Mouse (Mus musculus): Measurements from ENCODE around the gene Eif2ak3. TPM values are rescaled to one million over a fixed set of nuclear protein-coding genes. Genes with fewer than 3 reads are reported as not detected.

Gene Eif2ak3
- polyA plus RNA-seq, 1 experiment from 2014 or later: 14.6 TPM

- H3K4me1 ChIP-seq: no peaks in the 10 kb centered on the region
- no peak for ATAC-seq (replicated peaks)
These were observed 29.9 kb downstream of the Eif2ak3 start for GRCm38 (mm10) chr6:70874035-70874775.

GRCm38 (mm10) chr6:70875017-70875416, 30.7 kb downstream of the Eif2ak3 start:
- H3K36me3 ChIP-seq (replicated peaks): peaks cover 4% of the 10 kb centered on the region; the same call in 1 of the 2 replicates
- no peak overlapping the region for H3K4me3 ChIP-seq
- no peaks in the 10 kb centered on the region for H3K27me3 ChIP-seq (replicated peaks)
- no peak overlapping the region for H3K4me2 ChIP-seq
- no peak for ATAC-seq (replicated peaks)
- H3K4me1 ChIP-seq: no peaks in the 10 kb centered on the region
- no peak overlapping the region for H3K27ac ChIP-seq
- no peaks in the 10 kb centered on the region for H3K9me3 ChIP-seq
- 95% methylated on average over 1 of the region's 1 CpGs for WGBS
- H3K9ac ChIP-seq: no peak overlapping the region

More at GRCm38 (mm10) chr6:70874035-70874775, 29.9 kb downstream of the Eif2ak3 start:
- Histone ChIP-seq H3K4me3 (no peak overlapping the region), H3K36me3 (replicated peaks) (peaks cover 4% of the 10 kb centered on the region; the same call in 1 of the 2 replicates), H3K27me3 (replicated peaks) (no peaks in the 10 kb centered on the region), H3K9me3 (no peaks in the 10 kb centered on the region), H3K9ac (no peak overlapping the region), H3K27ac (no peak overlapping the region), H3K4me2 (no peak overlapping the region)
- WGBS: 74% methylated on average over 5 of the region's 5 CpGs

GRCm38 (mm10) chr6:70880714-70881304, 36.5 kb downstream of the Eif2ak3 start:
- Histone ChIP-seq H3K27ac (no peak overlapping the region), H3K4me1 (no peaks in the 10 kb centered on the region), H3K36me3 (replicated peaks) (peaks cover 25% of the 10 kb centered on the region; the same call in 1 of the 2 replicates), H3K4me3 (no peak overlapping the region), H3K27me3 (replicated peaks) (no peaks in the 10 kb centered on the region), H3K9me3 (no peaks in the 10 kb centered on the region), H3K4me2 (no peak overlapping the region), H3K9ac (no peak overlapping the region)
- 11% methylated on average over 5 of the region's 5 CpGs for WGBS
- ATAC-seq (replicated peaks): peak; percentile 73

GRCm38 (mm10) chr6:70887993-70888392, 43.7 kb downstream of the Eif2ak3 start:
- ATAC-seq (replicated peaks): no peak
- 87% methylated on average over 11 of the region's 11 CpGs for WGBS
- H3K9ac ChIP-seq: no peak overlapping the region
- H3K36me3 ChIP-seq (replicated peaks): peaks cover 48% of the 10 kb centered on the region
- no peaks in the 10 kb centered on the region for H3K4me1 ChIP-seq
- H3K27me3 ChIP-seq (replicated peaks): no peaks in the 10 kb centered on the region
- no peak overlapping the region for H3K4me2 ChIP-seq
- no peak overlapping the region for H3K27ac ChIP-seq
- no peak overlapping the region for H3K4me3 ChIP-seq
- H3K9me3 ChIP-seq: no peaks in the 10 kb centered on the region

- Histone ChIP-seq H3K36me3 (replicated peaks) (peaks cover 20% of the 10 kb centered on the region; the same call in 1 of the 2 replicates), H3K4me1 (no peaks in the 10 kb centered on the region; the same call in 1 of the 2 replicates), H3K27ac (no peak overlapping the region), H3K9ac (no peak overlapping the region), H3K4me2 (no peak overlapping the region), H3K27me3 (replicated peaks) (no peaks in the 10 kb centered on the region), H3K4me3 (no peak overlapping the region), H3K9me3 (no peaks in the 10 kb centered on the region)
- ATAC-seq (replicated peaks): no peak
- WGBS: 82% methylated on average over 6 of the region's 6 CpGs
These were observed 53.9 kb downstream of the Eif2ak3 start for GRCm38 (mm10) chr6:70898166-70898565.

GRCm38 (mm10) chr6:70899594-70900003, 55.3 kb downstream of the Eif2ak3 start:
- peak; percentile 49; the same call in 1 of the 2 replicates for ATAC-seq (replicated peaks)
- Histone ChIP-seq H3K9ac (no peak overlapping the region), H3K36me3 (replicated peaks) (peaks cover 19% of the 10 kb centered on the region), H3K4me1 (no peaks in the 10 kb centered on the region; the same call in 1 of the 2 replicates), H3K27me3 (replicated peaks) (no peaks in the 10 kb centered on the region), H3K27ac (no peak overlapping the region), H3K4me3 (no peak overlapping the region), H3K4me2 (no peak overlapping the region), H3K9me3 (no peaks in the 10 kb centered on the region)
- WGBS: 28% methylated on average over 8 of the region's 8 CpGs

- peaks cover 24% of the 10 kb centered on the region for H3K36me3 ChIP-seq (replicated peaks)
- H3K27me3 ChIP-seq (replicated peaks): no peaks in the 10 kb centered on the region
- 86% methylated on average over 5 of the region's 5 CpGs for WGBS
These were observed 59.4 kb downstream of the Eif2ak3 start for GRCm38 (mm10) chr6:70903689-70904088.

GRCm38 (mm10) chr6:70909572-70909971, 65.3 kb downstream of the Eif2ak3 start:
- H3K27me3 ChIP-seq (replicated peaks): no peaks in the 10 kb centered on the region
- H3K4me2 ChIP-seq: no peak overlapping the region
- H3K4me1 ChIP-seq: no peaks in the 10 kb centered on the region; the same call in 1 of the 2 replicates
- H3K36me3 ChIP-seq (replicated peaks): peaks cover 13% of the 10 kb centered on the region
- no peaks in the 10 kb centered on the region for H3K9me3 ChIP-seq
- H3K4me3 ChIP-seq: no peak overlapping the region
- 91% methylated on average over 7 of the region's 7 CpGs for WGBS
- H3K27ac ChIP-seq: no peak overlapping the region
- ATAC-seq (replicated peaks): no peak
- no peak overlapping the region for H3K9ac ChIP-seq

More at GRCm38 (mm10) chr6:70903689-70904088, 59.4 kb downstream of the Eif2ak3 start:
- no peaks in the 10 kb centered on the region for H3K9me3 ChIP-seq
- H3K27ac ChIP-seq: no peak overlapping the region
- no peak overlapping the region for H3K4me2 ChIP-seq
- no peak overlapping the region for H3K9ac ChIP-seq
- no peak overlapping the region for H3K4me3 ChIP-seq
- no peak for ATAC-seq (replicated peaks)
- no peaks in the 10 kb centered on the region; the same call in 1 of the 2 replicates for H3K4me1 ChIP-seq

GRCm38 (mm10) chr6:70910285-70910684, 66.0 kb downstream of the Eif2ak3 start:
- Histone ChIP-seq H3K27me3 (replicated peaks) (no peaks in the 10 kb centered on the region), H3K4me3 (no peak overlapping the region), H3K9ac (no peak overlapping the region), H3K4me2 (no peak overlapping the region), H3K4me1 (no peaks in the 10 kb centered on the region; the same call in 1 of the 2 replicates), H3K36me3 (replicated peaks) (peaks cover 11% of the 10 kb centered on the region; the same call in 1 of the 2 replicates), H3K27ac (no peak overlapping the region), H3K9me3 (no peaks in the 10 kb centered on the region)
- WGBS: 84% methylated on average over 4 of the region's 4 CpGs
- no peak for ATAC-seq (replicated peaks)

GRCm38 (mm10) chr6:70911668-70912395, 67.5 kb downstream of the Eif2ak3 start:
- peak; percentile 77 for ATAC-seq (replicated peaks)
- Histone ChIP-seq H3K9ac (no peak overlapping the region), H3K9me3 (no peaks in the 10 kb centered on the region), H3K4me3 (peak overlapping the region; percentile 15), H3K27me3 (replicated peaks) (no peaks in the 10 kb centered on the region), H3K4me2 (peak overlapping the region; percentile 42), H3K36me3 (replicated peaks) (peaks cover 3% of the 10 kb centered on the region; the same call in 1 of the 2 replicates), H3K4me1 (no peaks in the 10 kb centered on the region; the same call in 1 of the 2 replicates), H3K27ac (no peak overlapping the region)
- 17% methylated on average over 20 of the region's 20 CpGs for WGBS

- no peaks in the 10 kb centered on the region for H3K36me3 ChIP-seq (replicated peaks)
- no peaks in the 10 kb centered on the region for H3K9me3 ChIP-seq
- peak; percentile 51 for ATAC-seq (replicated peaks)
- H3K4me3 ChIP-seq: peak overlapping the region; percentile 15
- H3K4me1 ChIP-seq: no peaks in the 10 kb centered on the region; the same call in 1 of the 2 replicates
- H3K9ac ChIP-seq: no peak overlapping the region
- peak overlapping the region; percentile 42 for H3K4me2 ChIP-seq
- no peak overlapping the region for H3K27ac ChIP-seq
- WGBS: 62% methylated on average over 7 of the region's 7 CpGs
- no peaks in the 10 kb centered on the region for H3K27me3 ChIP-seq (replicated peaks)
These were observed 68.1 kb downstream of the Eif2ak3 start for GRCm38 (mm10) chr6:70912396-70912765.

GRCm38 (mm10) chr6:70918827-70919226, 74.5 kb downstream of the Eif2ak3 start, which contains the start of gene Tex37:
TSS of gene Tex37 (minus strand) at chr6:70918927.
- Histone ChIP-seq H3K9ac (no peak within 1 kb of the TSS), H3K9me3 (no peaks in the 10 kb centered on the region), H3K4me1 (peaks cover 10% of the 10 kb centered on the region), H3K4me3 (no peak within 1 kb of the TSS), H3K27ac (no peak within 1 kb of the TSS), H3K36me3 (replicated peaks) (no peaks in the 10 kb centered on the region), H3K4me2 (no peak within 1 kb of the TSS), H3K27me3 (replicated peaks) (no peaks in the 10 kb centered on the region)
- ATAC-seq (replicated peaks): no peak
- WGBS: 91% methylated on average over 3 of the region's 3 CpGs
